Mouse (Mus musculus) erythroblast, embryonic 14.5 days (primary cell): ENCODE measurements at regions not wholly inside any gene's neighbourhood (a gene's known extent, or its start where the extent isn't known, plus 50 kb on each side); places are given as distances from the start of the nearest gene placed in this dataset.

Experiments
- GATA1 ChIP-seq: IDR thresholded peaks from 2 replicates; pipeline ENCODE4 v1.6.1; 2012; ENCODE audit warnings: low read length, inconsistent platforms, mixed read lengths
- TAL1 ChIP-seq: IDR thresholded peaks from 3 replicates; pipeline ENCODE4 v1.6.1; 2012; ENCODE audit warnings: low read length, inconsistent platforms, mixed read lengths

- TF ChIP-seq GATA1 (peak; percentile 58), TAL1 (peak; percentile 42; the same call in 2 of the 3 replicates)
Measured at GRCm38 (mm10) chr16:93365236-93365951, 238.5 kb downstream of the Setd4 start.
